Mouse (Mus musculus): ENCODE results near the gene Duoxa2. TPM values are rescaled to one million over a fixed set of nuclear protein-coding genes. Genes with fewer than 3 reads are reported as not detected.
A peak's percentile ranks its signal among the peaks of the same experiment; 100 is the strongest.

Gene Duoxa2
- 0.06 and 0.08 TPM in 2 replicates for polyA plus RNA-seq (2012; rRNA removed)

DNA sequence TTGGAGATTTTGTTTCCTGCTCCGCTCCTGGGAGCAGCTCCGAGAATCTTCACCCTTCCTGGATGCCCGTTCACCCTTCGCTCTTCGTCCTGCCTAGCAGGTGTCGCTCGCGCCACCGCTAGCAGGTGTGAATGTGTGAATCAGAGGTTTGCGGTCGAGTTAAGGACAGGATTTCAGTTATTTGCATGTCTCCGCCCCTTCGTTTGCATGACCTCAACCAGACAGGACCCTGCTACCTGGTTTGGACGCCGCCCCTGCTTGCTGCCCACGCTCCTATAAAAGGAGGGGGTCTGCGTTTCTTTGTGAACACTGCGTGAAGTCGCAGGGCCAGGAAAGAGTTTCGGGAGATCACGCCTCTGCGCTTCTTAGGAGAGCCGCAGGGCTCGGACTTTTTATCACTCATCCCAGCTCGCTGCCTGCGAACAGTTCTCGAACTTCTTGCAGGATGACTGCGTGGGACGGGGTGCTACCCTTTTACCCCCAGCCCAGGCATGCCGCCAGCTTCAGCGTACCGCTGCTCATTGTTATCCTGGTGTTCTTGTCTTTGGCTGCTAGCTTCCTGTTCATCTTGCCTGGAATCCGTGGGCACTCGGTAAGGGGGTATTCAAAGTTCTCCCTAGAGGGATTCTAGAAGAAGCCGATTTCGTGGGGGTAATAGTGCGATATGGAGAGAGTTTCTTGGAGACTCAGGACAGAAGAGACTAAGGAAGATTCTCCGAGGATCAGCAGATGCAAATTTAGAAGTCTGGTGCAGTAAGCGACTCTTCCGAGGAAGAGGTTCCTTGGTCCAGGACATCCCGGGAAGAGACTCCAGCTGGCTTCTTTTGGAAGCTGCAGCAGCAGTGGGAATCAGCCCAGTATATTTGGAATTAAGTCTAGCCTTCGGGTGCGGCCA is at the start of gene Duoxa2:
Gene Duoxa2 (plus strand): TSS at position 305 of the 895 bp plus-strand sequence.
- Histone ChIP-seq H3K36me3 (ENCODE audit: control insufficient read depth, insufficient read depth, low read length) (no peaks in the 10 kb centered on the region), H3K4me1 (ENCODE audit: control insufficient read depth, insufficient read depth, low read length) (peaks cover 29% of the 10 kb centered on the region), H3K4me3 (ENCODE audit: control insufficient read depth, low read depth, low read length) (peak within 1 kb of the TSS; percentile 54), H3K27ac (ENCODE audit: control insufficient read depth, insufficient read depth, low read depth, low read length) (no peak within 1 kb of the TSS), H3K27me3 (ENCODE audit: control insufficient read depth, insufficient read depth, low read length) (peaks cover 4% of the 10 kb centered on the region; the same call in 1 of the 2 replicates)
- TF ChIP-seq POLR2A (IDR thresholded peaks at IDR 0.05; ENCODE audit: control insufficient read depth, low read depth, low read length), result no peak
- TF ChIP-seq CTCF (IDR thresholded peaks at IDR 0.05; ENCODE audit: control insufficient read depth, insufficient read depth, insufficient replicate concordance, low read depth, low read length), result no peak

DNA sequence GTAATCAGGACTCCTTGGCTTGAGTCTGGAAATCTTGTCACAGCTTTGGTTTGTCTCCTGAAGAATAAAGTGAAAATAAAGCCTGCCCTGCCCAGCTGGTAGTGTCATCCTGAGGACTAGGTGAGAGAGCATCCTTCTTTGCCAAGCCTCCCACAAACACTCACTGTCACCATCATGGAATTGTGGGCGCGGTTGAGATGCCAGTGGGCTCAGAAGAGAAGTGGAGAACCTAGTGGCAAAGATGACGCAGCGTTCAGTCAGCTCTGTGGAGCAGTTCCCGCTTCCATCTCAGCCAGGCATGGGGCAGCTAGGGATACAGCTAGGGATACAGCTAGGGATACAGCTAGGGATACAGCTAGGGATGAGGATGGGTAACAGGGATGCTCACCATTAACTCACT is 42.7 kb upstream of the Duoxa2 start:
- TF ChIP-seq CTCF (IDR thresholded peaks at IDR 0.05; ENCODE audit: control insufficient read depth, insufficient read depth, insufficient replicate concordance, low read depth, low read length), result no peak
- Histone ChIP-seq H3K27me3 (ENCODE audit: control insufficient read depth, insufficient read depth, low read length) (no peaks in the 10 kb centered on the region), H3K27ac (ENCODE audit: control insufficient read depth, insufficient read depth, low read depth, low read length) (no peak overlapping the region), H3K36me3 (ENCODE audit: control insufficient read depth, insufficient read depth, low read length) (peaks cover 3% of the 10 kb centered on the region; the same call in 1 of the 2 replicates), H3K4me3 (ENCODE audit: control insufficient read depth, low read depth, low read length) (no peak overlapping the region), H3K4me1 (ENCODE audit: control insufficient read depth, insufficient read depth, low read length) (no peaks in the 10 kb centered on the region)

DNA sequence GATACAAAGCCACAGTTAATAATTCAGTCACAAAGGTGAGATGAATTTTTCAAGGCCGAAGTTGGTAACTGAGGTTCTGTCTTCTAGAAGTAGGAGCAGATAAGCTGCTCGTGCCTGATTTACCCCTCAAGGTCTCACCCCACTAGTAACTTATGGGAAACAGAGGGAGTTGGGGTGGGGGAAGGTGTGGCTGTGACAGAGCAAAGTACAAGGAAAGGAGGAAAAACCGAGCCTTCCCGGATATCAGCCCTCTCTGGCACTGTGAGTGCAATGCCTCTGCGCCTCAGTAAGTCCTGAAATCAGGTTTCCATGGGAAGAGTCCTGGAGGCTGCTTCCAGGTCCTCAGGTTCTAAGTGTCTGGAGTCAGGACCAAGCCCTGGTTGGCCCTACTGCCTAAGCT is 38.0 kb upstream of the Duoxa2 start:
- H3K36me3 ChIP-seq (ENCODE audit: control insufficient read depth, insufficient read depth, low read length), result peaks cover 3% of the 10 kb centered on the region; the same call in 1 of the 2 replicates
- no peaks in the 10 kb centered on the region for H3K4me1 ChIP-seq (ENCODE audit: control insufficient read depth, insufficient read depth, low read length)
- H3K27me3 ChIP-seq (ENCODE audit: control insufficient read depth, insufficient read depth, low read length), result no peaks in the 10 kb centered on the region
- no peak for TF ChIP-seq CTCF (IDR thresholded peaks at IDR 0.05; ENCODE audit: control insufficient read depth, insufficient read depth, insufficient replicate concordance, low read depth, low read length)
- no peak for TF ChIP-seq POLR2A (IDR thresholded peaks at IDR 0.05; ENCODE audit: control insufficient read depth, low read depth, low read length)
- H3K27ac ChIP-seq (ENCODE audit: control insufficient read depth, insufficient read depth, low read depth, low read length), result no peak overlapping the region
- no peak overlapping the region for H3K4me3 ChIP-seq (ENCODE audit: control insufficient read depth, low read depth, low read length)

DNA sequence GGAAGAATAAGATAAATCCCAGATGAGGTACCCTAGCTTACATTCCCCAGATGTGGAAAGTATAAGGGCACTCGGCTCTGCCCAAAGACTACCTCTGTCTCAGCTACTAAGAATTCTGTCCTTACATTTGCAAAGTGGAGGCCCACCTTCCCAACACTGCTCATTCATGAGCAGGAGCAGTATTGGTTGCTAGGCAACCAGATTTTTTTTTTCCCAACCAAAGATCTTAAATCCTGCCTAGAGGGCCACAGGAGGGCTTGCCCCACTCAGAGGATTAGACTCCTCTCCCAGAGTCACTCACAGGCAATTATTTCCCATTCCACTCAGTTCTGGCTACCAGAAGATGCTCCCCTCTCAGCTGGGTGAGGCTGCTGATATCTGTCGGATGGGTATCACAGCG is 34.0 kb upstream of the Duoxa2 start:
- Histone ChIP-seq H3K4me1 (ENCODE audit: control insufficient read depth, insufficient read depth, low read length) (no peaks in the 10 kb centered on the region), H3K36me3 (ENCODE audit: control insufficient read depth, insufficient read depth, low read length) (peaks cover 2% of the 10 kb centered on the region; the same call in 1 of the 2 replicates), H3K27ac (ENCODE audit: control insufficient read depth, insufficient read depth, low read depth, low read length) (no peak overlapping the region), H3K4me3 (ENCODE audit: control insufficient read depth, low read depth, low read length) (no peak overlapping the region), H3K27me3 (ENCODE audit: control insufficient read depth, insufficient read depth, low read length) (no peaks in the 10 kb centered on the region)
- TF ChIP-seq POLR2A (IDR thresholded peaks at IDR 0.05; ENCODE audit: control insufficient read depth, low read depth, low read length), result no peak

DNA sequence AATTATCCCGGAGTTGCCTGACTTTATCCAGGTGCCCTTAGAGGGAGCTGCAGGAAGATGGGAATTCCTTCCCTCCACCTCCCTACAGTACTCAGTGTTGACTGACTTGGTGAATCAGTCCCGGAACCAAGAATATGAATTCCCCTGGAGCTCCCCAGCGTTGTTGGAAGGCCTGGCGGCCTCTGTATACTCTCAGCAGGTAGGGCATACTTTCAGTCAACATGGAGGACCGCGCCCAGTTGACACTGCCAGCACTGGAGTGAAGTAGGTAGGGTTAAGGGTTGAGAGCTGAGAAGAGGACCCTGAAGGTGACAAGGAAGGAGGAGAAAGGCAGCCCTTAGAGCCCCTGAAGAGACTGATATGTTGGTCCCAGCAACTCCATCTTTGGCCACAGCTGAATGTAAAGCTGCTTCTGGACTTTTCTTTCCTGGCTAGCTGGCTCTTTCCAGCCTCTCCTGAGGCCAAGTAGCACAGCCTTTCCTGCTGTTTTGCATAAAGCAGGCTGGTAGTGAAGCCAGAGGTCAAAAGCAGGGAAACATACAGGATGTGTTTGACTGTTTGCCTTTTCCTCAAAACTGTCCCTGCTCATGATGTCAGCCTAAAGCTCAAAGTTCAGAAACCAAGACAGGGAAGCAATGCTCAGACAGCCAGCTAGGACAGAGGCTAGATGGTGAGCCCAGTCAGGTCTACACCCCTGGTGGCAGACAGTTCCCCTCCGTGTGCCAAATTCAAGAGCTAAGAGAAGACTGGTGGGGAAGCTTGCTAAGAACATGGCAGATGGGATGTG is 32.1 kb upstream of the Duoxa2 start:
- H3K4me1 ChIP-seq (ENCODE audit: control insufficient read depth, insufficient read depth, low read length), result no peaks in the 10 kb centered on the region
- no peak overlapping the region for H3K4me3 ChIP-seq (ENCODE audit: control insufficient read depth, low read depth, low read length)
- no peak overlapping the region for H3K27ac ChIP-seq (ENCODE audit: control insufficient read depth, insufficient read depth, low read depth, low read length)
- TF ChIP-seq CTCF (IDR thresholded peaks at IDR 0.05; ENCODE audit: control insufficient read depth, insufficient read depth, insufficient replicate concordance, low read depth, low read length) (no peak), POLR2A (IDR thresholded peaks at IDR 0.05; ENCODE audit: control insufficient read depth, low read depth, low read length) (no peak)
- no peaks in the 10 kb centered on the region; the same call in 1 of the 2 replicates for H3K36me3 ChIP-seq (ENCODE audit: control insufficient read depth, insufficient read depth, low read length)
- no peaks in the 10 kb centered on the region for H3K27me3 ChIP-seq (ENCODE audit: control insufficient read depth, insufficient read depth, low read length)

DNA sequence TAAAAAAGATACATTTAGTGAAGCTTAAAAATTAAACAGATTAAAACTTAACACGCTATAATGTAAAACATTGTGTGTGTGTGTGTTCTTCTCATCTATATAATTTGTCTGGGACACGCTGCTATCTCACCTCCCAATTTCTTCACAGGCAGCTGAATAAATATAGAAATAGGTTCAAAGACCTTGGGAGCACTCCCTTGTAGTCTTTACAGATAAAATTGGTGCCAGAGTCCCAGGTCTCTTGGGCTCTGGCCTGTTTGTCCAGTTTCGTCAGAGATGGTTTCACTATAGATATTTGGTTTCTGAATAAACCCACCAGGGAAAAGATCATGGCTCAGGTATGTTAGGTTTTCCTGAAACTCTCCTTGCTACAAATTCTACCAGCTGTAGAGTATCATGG is 19.9 kb upstream of the Duoxa2 start:
- no peak overlapping the region for H3K4me3 ChIP-seq (ENCODE audit: control insufficient read depth, low read depth, low read length)
- TF ChIP-seq POLR2A (IDR thresholded peaks at IDR 0.05; ENCODE audit: control insufficient read depth, low read depth, low read length), result no peak
- no peaks in the 10 kb centered on the region for H3K4me1 ChIP-seq (ENCODE audit: control insufficient read depth, insufficient read depth, low read length)
- no peaks in the 10 kb centered on the region for H3K36me3 ChIP-seq (ENCODE audit: control insufficient read depth, insufficient read depth, low read length)
- H3K27ac ChIP-seq (ENCODE audit: control insufficient read depth, insufficient read depth, low read depth, low read length), result no peak overlapping the region
- no peaks in the 10 kb centered on the region for H3K27me3 ChIP-seq (ENCODE audit: control insufficient read depth, insufficient read depth, low read length)

DNA sequence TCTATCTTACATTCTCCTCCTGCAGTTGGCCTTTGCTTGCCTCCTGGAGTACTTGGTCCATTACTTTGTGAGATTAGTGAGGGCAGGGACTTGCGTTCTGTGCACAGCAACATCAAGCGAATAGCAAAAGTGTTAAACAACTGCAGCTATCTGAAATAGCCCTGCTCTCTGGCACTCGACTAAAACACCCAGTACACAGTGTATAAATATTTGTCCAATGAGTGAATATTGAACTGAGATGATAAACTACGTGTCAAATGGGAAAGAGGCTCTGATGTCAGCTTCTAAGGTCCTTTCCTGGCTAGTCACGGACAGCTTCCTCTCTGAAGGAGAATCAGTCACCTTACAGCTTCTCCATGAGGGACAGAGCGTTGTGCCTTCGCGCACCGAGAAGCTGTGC is 14.6 kb upstream of the Duoxa2 start:
- Histone ChIP-seq H3K4me1 (ENCODE audit: control insufficient read depth, insufficient read depth, low read length) (no peaks in the 10 kb centered on the region), H3K36me3 (ENCODE audit: control insufficient read depth, insufficient read depth, low read length) (no peaks in the 10 kb centered on the region), H3K27me3 (ENCODE audit: control insufficient read depth, insufficient read depth, low read length) (no peaks in the 10 kb centered on the region), H3K27ac (ENCODE audit: control insufficient read depth, insufficient read depth, low read depth, low read length) (no peak overlapping the region), H3K4me3 (ENCODE audit: control insufficient read depth, low read depth, low read length) (no peak overlapping the region)
- no peak for TF ChIP-seq CTCF (IDR thresholded peaks at IDR 0.05; ENCODE audit: control insufficient read depth, insufficient read depth, insufficient replicate concordance, low read depth, low read length)
- no peak for TF ChIP-seq POLR2A (IDR thresholded peaks at IDR 0.05; ENCODE audit: control insufficient read depth, low read depth, low read length)
